Mouse (Mus musculus) bone marrow, adult 2 months (tissue): ENCODE measurements around the gene Arntl2.

Experiments
- CTCF ChIP-seq: fragments of 200-500 bp; IDR thresholded peaks from 2 replicates; pipeline ENCODE4 v1.5.1; 2011; ENCODE audit warnings: low read length, control low read depth; ENCODE audit not compliant: control insufficient read depth, insufficient read depth
- POLR2A ChIP-seq: fragments of 200-500 bp; IDR thresholded peaks from 2 replicates; pipeline ENCODE4 v1.6.1; 2011; ENCODE audit warnings: low read depth, mild to moderate bottlenecking, control low read depth, low read length, borderline replicate concordance; ENCODE audit not compliant: control insufficient read depth

- TF ChIP-seq POLR2A (no peak), CTCF (no peak)
These were observed 52.4 kb downstream of the Arntl2 start for GRCm38 (mm10) chr6:146848281-146848680.
